Mouse (Mus musculus): ENCODE results near the gene Xpnpep2.

DNA sequence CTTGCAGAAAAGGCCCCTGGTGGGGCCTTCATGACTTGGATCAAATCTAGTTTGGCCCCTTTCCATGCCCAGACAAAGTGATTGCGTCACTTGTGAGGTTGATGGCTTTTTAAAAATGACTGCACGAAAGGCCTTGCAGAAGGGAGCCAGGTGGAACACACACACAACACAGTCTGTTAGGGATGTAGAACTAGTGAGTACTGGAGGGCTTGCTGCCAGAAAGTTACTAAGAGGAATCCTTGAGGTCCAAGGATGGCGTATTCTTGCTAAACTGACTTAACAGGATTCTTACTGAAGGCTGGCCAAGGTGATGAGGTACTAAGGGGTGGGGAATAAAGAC is 761 bp downstream of the Xpnpep2 start:
- TF ChIP-seq CTCF (IDR thresholded peaks at IDR 0.05) (no peak), POLR2A (IDR thresholded peaks at IDR 0.05; ENCODE audit: insufficient read depth, low read depth, low read length) (no peak)

Data from heart, adult 2 months (tissue).